Mouse (Mus musculus): ENCODE measurements around the gene Vamp3. TPM values are rescaled to one million over a fixed set of nuclear protein-coding genes. Genes with fewer than 3 reads are reported as not detected.

Vamp3 gene
- polyA plus RNA-seq, 1 experiment from 2014 or later, result 74.6 TPM

- H3K36me3 ChIP-seq (ENCODE audit: control insufficient read depth, insufficient read depth, low read length), result peaks cover 3% of the 10 kb centered on the region; the same call in 1 of the 2 replicates
- no peak for DNase-seq (ENCODE audit: low spot score)
- no peaks in the 10 kb centered on the region for H3K27me3 ChIP-seq (replicated peaks; ENCODE audit: control insufficient read depth, insufficient read depth, low read length)
- H3K4me2 ChIP-seq, result no peak overlapping the region
- 79% methylated on average over 13 of the region's 13 CpGs for WGBS
- no peak overlapping the region for H3K9ac ChIP-seq (ENCODE audit: low read depth, low read length)
- no peaks in the 10 kb centered on the region for H3K4me1 ChIP-seq (replicated peaks; ENCODE audit: control insufficient read depth, insufficient read depth, low read length)
- no peak for ATAC-seq (replicated peaks; ENCODE audit: low FRiP score)
- no peaks in the 10 kb centered on the region for H3K9me3 ChIP-seq (ENCODE audit: control insufficient read depth, low read length)
- no peak overlapping the region for H3K27ac ChIP-seq (ENCODE audit: low read depth, low read length)
- H3K4me3 ChIP-seq (ENCODE audit: low read depth, low read length), result no peak overlapping the region
These were observed 52.0 kb downstream of the Vamp3 start for GRCm38 (mm10) chr4:151005656-151006318.

- H3K4me1 ChIP-seq (replicated peaks; ENCODE audit: control insufficient read depth, insufficient read depth, low read length), result no peaks in the 10 kb centered on the region
- 49% methylated on average over 13 of the region's 13 CpGs for WGBS
- ATAC-seq (replicated peaks; ENCODE audit: low FRiP score), result no peak
- no peak overlapping the region for H3K9ac ChIP-seq (ENCODE audit: low read depth, low read length)
- no peaks in the 10 kb centered on the region for H3K27me3 ChIP-seq (replicated peaks; ENCODE audit: control insufficient read depth, insufficient read depth, low read length)
- no peak overlapping the region for H3K4me3 ChIP-seq (ENCODE audit: low read depth, low read length)
- H3K4me2 ChIP-seq, result no peak overlapping the region
- DNase-seq (ENCODE audit: low spot score), result no peak
- H3K36me3 ChIP-seq (ENCODE audit: control insufficient read depth, insufficient read depth, low read length), result no peaks in the 10 kb centered on the region
- H3K27ac ChIP-seq (ENCODE audit: low read depth, low read length), result no peak overlapping the region
- H3K9me3 ChIP-seq (ENCODE audit: control insufficient read depth, low read length), result no peaks in the 10 kb centered on the region
These were observed 56.4 kb downstream of the Vamp3 start for GRCm38 (mm10) chr4:151001397-151001796.

DNA sequence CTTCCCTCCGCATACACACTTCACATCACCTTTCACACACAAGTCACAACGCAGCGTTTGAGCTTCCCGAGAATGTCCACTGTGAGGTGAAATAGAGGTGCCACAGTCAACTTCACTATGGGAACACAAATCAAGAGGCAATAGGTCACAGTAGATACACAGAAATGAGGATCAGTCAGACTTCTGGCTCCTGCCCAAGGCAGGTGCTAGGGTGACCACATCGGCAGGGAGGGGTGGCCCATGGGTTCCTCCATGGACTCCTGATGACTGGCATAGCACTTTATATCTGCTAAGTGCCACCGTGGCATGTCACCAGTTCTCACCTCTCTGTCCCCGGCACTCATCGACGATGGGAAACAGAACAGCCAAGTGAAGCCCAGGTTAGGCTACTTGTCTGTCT is 59.1 kb downstream of the Vamp3 start:
- Histone ChIP-seq H3K4me2 (no peak overlapping the region), H3K9me3 (ENCODE audit: control insufficient read depth, low read length) (no peaks in the 10 kb centered on the region), H3K4me3 (ENCODE audit: low read depth, low read length) (no peak overlapping the region), H3K4me1 (replicated peaks; ENCODE audit: control insufficient read depth, insufficient read depth, low read length) (no peaks in the 10 kb centered on the region), H3K27ac (ENCODE audit: low read depth, low read length) (no peak overlapping the region), H3K27me3 (replicated peaks; ENCODE audit: control insufficient read depth, insufficient read depth, low read length) (no peaks in the 10 kb centered on the region), H3K36me3 (ENCODE audit: control insufficient read depth, insufficient read depth, low read length) (no peaks in the 10 kb centered on the region), H3K9ac (ENCODE audit: low read depth, low read length) (no peak overlapping the region)
- ATAC-seq (replicated peaks; ENCODE audit: low FRiP score) (no peak), DNase-seq (ENCODE audit: low spot score) (no peak)
- WGBS, result 85% methylated on average over 9 of the region's 9 CpGs

Other genes starting within 250 kb of the Vamp3 start
- gene Errfi1, start 204.0 kb downstream of the Vamp3 start, polyA plus RNA-seq (2014; fragmentation: Nextera tagmentation; extraction: Ambion mirVana), result 26.2 and 27.7 TPM in 2 replicates
- gene Park7, start 143.5 kb downstream of the Vamp3 start, polyA plus RNA-seq (2014; fragmentation: Nextera tagmentation; extraction: Ambion mirVana), result 526 and 535 TPM in 2 replicates
- gene Tnfrsf9, start 143.4 kb downstream of the Vamp3 start, polyA plus RNA-seq (2014; fragmentation: Nextera tagmentation; extraction: Ambion mirVana), result 0.21 and 0.26 TPM in 2 replicates
- not detected in 2 replicates for gene Uts2, start 60.9 kb downstream of the Vamp3 start, polyA plus RNA-seq (2014; fragmentation: Nextera tagmentation; extraction: Ambion mirVana)
- gene Per3, start 13.3 kb downstream of the Vamp3 start, polyA plus RNA-seq (2014; fragmentation: Nextera tagmentation; extraction: Ambion mirVana), result 7.7 and 8.0 TPM in 2 replicates
- gene Gm13090, start 31.6 kb upstream of the Vamp3 start, polyA plus RNA-seq (2014; fragmentation: Nextera tagmentation; extraction: Ambion mirVana), result not detected in 2 replicates